Mouse (Mus musculus) erythroblast, embryonic 14.5 days (primary cell): ENCODE data around the gene Itgb7.

ENCODE experiments used
- GATA1 ChIP-seq: IDR thresholded peaks from 2 replicates; pipeline ENCODE4 v1.6.1; 2012; ENCODE audit warnings: low read length, inconsistent platforms, mixed read lengths
- TAL1 ChIP-seq: IDR thresholded peaks from 3 replicates; pipeline ENCODE4 v1.6.1; 2012; ENCODE audit warnings: low read length, inconsistent platforms, mixed read lengths

DNA sequence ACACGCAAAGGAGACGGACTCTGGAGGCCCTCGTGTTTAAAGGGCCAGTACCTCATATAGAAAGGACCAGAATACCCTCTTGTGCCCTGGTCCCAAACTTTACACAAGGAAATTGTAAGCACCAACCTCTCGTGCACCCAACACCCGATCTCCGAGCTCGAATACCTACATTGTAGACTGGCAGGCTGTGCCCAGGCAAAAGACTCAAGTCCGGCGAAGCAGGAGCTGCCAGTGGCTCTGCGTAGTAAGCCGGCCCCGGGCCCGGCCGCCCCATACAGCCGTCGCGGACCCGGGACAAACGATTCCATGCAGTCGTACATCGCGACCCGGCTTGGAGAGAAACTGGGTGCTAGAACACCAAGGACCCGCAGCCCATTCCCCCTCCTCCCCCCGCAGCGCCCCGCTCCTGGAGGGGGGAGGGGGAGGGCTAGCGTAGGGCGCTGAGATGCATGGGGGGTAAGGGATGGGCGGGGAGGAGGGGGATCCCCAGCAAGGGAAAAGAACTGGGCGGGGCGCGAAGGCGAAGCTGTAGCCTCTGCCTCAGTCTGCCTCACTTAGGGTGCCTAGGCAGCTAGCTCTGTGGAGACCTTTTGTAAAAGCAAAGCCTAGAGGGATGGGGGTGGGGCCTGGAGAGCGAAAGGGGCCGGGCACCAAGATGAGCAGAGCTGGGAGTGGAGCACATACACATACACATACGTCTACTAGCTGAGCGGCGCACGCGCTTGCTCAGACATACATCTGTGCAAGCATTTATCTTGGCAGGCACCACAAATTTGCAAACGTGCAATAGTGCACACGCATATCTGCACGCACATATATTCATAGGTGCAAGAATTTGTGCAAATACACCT lies 14.4 kb upstream of the Itgb7 start:
- TF ChIP-seq TAL1 (no peak), GATA1 (no peak)
